Mouse (Mus musculus): ENCODE data around the gene Glipr1. TPM values are rescaled to one million over a fixed set of nuclear protein-coding genes. Genes with fewer than 3 reads are reported as not detected.

Gene Glipr1
- total RNA-seq, 2 experiments from 2014 or later, result 0.31 to 0.65 TPM

DNA sequence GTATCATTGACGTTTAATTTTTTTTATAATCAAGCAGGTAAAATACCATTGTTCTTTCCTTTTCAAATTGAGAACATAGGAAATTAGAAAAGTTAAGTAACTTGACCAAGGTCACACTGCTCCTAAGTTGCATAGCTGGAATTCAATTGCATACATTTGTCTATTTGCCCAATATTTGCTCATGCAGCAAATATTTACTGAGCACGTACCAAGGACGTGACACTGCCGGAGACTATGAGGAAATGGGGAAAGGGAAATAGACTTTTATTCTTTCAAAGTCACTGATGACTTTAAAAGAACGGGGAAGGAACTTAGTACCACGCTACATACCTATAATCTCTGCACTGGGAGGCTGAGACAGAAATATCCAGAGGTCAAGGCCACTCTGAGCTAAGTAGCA is 42.0 kb downstream of the Glipr1 start:
- no peak for DNase-seq

DNA sequence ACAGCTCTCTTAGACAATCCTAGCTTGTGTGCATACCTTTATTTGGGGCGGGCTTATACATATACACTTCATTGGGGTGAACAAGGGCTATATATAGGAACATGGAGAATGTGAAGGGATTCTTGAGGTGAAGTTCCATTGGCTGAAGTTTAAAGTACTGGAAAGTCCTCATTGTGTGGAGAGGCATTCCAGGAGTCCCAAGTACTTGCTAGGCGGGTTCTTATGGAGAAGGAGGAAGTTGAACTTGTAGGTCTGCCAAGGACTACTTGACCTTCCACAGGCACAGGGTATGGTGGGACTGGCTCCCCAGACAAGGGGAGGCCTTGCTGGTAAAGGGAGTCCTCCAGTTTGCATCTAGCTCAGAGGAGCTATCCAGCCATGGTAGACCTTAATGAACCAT is 43.1 kb downstream of the Glipr1 start:
- DNase-seq, result no peak

DNA sequence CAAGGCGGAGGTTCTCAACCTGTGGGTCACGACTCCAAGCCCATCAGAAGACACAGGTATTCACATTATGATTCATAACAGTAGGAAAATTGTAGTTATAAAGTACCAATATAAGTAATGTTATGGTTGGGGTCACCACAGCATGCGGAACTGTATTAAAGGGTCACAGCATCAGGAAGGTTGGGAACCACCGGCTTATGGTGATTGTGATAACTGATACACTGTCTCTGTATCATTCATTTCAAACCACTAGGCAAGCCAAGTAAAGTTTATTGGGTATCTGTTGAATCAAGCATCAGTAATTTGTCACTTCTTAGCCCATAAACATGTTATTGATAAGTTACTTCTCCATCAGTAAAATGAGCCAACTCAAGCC is 44.4 kb downstream of the Glipr1 start:
- DNase-seq, result no peak

- DNase-seq, result peak; percentile 41
Measured at GRCm38 (mm10) chr10:111957271-111958045, 45.0 kb downstream of the Glipr1 start.

DNA sequence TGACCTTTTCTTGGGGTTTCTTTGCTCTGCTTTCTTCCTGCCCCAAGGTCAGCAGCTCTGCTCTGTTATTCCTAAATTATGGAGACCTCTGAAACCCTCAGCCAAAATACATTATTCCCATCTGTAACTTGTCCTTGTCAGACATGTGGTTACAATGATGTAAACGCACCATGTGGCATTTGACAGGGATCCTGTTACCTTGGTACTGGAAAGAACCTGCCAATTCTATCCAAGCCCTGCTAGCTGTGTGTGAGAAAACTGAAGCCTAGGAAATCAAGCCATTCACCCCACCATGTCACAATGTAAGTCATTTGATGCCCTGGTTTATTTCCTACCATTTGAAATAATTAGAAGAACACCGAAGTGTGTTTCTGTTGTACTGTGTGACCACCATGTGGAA is 46.6 kb downstream of the Glipr1 start:
- no peak for DNase-seq

- no peak for DNase-seq
Measured at GRCm38 (mm10) chr10:111949008-111949407, 53.4 kb downstream of the Glipr1 start.

GRCm38 (mm10) chr10:111948041-111948440 is 54.4 kb downstream of the Glipr1 start:
- DNase-seq, result no peak

GRCm38 (mm10) chr10:111945563-111945962 is 56.9 kb downstream of the Glipr1 start:
- DNase-seq, result no peak

- no peak for DNase-seq
Measured at GRCm38 (mm10) chr10:111943026-111943425, 59.4 kb downstream of the Glipr1 start.

DNA sequence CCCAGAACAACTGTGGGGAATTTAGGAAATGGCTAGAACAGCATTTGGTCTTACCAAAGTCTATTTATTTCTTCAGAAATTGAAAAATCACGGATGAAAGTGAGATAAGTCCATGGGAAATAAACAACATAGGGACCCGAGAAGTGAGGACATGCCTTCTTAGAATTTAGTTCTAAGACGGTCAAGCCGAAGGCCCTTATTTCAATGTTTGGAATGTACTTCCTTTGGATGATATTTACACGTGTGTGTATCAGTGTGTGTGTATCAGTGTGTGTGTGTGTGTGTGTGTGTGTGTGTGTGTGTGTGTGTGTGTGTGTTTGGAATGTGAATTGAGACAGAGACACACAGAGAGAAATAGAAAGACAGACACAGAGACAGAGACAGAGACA is 65.3 kb downstream of the Glipr1 start:
- DNase-seq, result no peak

GRCm38 (mm10) chr10:111936491-111937145 is 65.8 kb downstream of the Glipr1 start:
- peak; percentile 77 for DNase-seq

GRCm38 (mm10) chr10:111936021-111936420 is 66.4 kb downstream of the Glipr1 start:
- DNase-seq, result no peak

Other genes starting within 250 kb of the Glipr1 start
- 10 to 100 TPM; 25.0 to 25.4 TPM for gene Krr1, start 30.0 kb downstream of the Glipr1 start, total RNA-seq (2021)
- not detected for gene Glipr1l1, start 57.6 kb upstream of the Glipr1 start, total RNA-seq (2021)
- gene Glipr1l2, start 80.7 kb upstream of the Glipr1 start, total RNA-seq (2021), result not detected
- not detected for gene Glipr1l3, start 157.7 kb upstream of the Glipr1 start, total RNA-seq (2021)
- not detected for gene Caps2, start 161.0 kb upstream of the Glipr1 start, total RNA-seq (2021)